8 mouse cellular contexts compared by ENCODE assay signal in the genomic region with DNA sequence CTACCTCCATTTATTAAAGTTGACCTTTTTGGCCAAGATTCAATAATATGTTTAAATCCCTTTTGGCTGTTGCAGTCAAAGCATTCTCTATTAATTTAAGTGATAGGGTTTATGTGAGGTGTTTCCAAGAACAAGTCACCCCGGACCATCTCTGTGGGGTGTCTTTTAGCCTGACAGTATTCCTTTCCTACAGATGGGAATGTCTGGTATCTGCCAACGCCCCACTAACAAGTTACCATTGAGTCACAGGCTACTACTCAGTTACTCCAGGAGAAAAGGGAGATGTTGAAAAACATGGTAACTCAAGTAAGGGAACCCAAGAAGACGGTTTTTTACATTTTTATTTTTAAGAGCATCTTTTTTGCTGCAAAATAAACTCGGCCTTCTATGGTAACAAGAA. TPM values are rescaled to one million over a fixed set of nuclear protein-coding genes. Genes with fewer than 3 reads are reported as not detected.
A peak's percentile ranks its signal among the peaks of the same experiment; 100 is the strongest.
DNase-seq lines count a peak whose midpoint lies in the region; ATAC-seq and TF ChIP-seq lines count a peak whose summit lies in the region.

No protein-coding gene starts in this region.

- H3K9me3 ChIP-seq in kidney, postnatal 0 days (replicated peaks; ENCODE audit: low read length), result no peaks in the 10 kb centered on the region
- H3K9me3 ChIP-seq in embryonic facial prominence, embryonic 15.5 days (replicated peaks), result no peaks in the 10 kb centered on the region
- no peaks in the 10 kb centered on the region for H3K9me3 ChIP-seq in intestine, embryonic 15.5 days
- no peaks in the 10 kb centered on the region for H3K9me3 ChIP-seq in midbrain, embryonic 16.5 days (replicated peaks; ENCODE audit: control insufficient read depth, low read length, poor library complexity, severe bottlenecking)

- H3K36me3 ChIP-seq in kidney, postnatal 0 days (ENCODE audit: insufficient read depth, low read length), result peaks cover 18% of the 10 kb centered on the region; the same call in 1 of the 2 replicates
- H3K36me3 ChIP-seq in embryonic facial prominence, embryonic 15.5 days, result peaks cover 30% of the 10 kb centered on the region
- peaks cover 7% of the 10 kb centered on the region; the same call in 1 of the 2 replicates for H3K36me3 ChIP-seq in intestine, embryonic 15.5 days
- H3K36me3 ChIP-seq in midbrain, embryonic 16.5 days (ENCODE audit: control insufficient read depth, insufficient read depth, low read length), result peaks cover 2% of the 10 kb centered on the region

- no peaks in the 10 kb centered on the region; the same call in 1 of the 2 replicates for H3K4me1 ChIP-seq in kidney, postnatal 0 days (replicated peaks; ENCODE audit: insufficient read depth, low read length)
- H3K4me1 ChIP-seq in embryonic facial prominence, embryonic 15.5 days, result peaks cover 25% of the 10 kb centered on the region
- H3K4me1 ChIP-seq in intestine, embryonic 15.5 days (replicated peaks), result peaks cover 15% of the 10 kb centered on the region
- peaks cover 25% of the 10 kb centered on the region for H3K4me1 ChIP-seq in midbrain, embryonic 16.5 days (ENCODE audit: control insufficient read depth, insufficient read depth, low read length)

- TF ChIP-seq CTCF in kidney, postnatal 0 days (IDR thresholded peaks at IDR 0.05; ENCODE audit: low read depth), result no peak

- peak overlapping the region; percentile 95 for H3K4me3 ChIP-seq in kidney, postnatal 0 days (replicated peaks; ENCODE audit: low read depth, low read length)
- H3K4me3 ChIP-seq in embryonic facial prominence, embryonic 15.5 days (replicated peaks), result peak overlapping the region; percentile 77
- H3K4me3 ChIP-seq in intestine, embryonic 15.5 days (replicated peaks), result peak overlapping the region; percentile 96
- H3K4me3 ChIP-seq in midbrain, embryonic 16.5 days (ENCODE audit: low read depth, low read length), result peak overlapping the region; percentile 95

- WGBS in kidney, postnatal 0 days, result 48% methylated on average over 4 of the region's 4 CpGs
- 47% methylated on average over 4 of the region's 4 CpGs for WGBS in embryonic facial prominence, embryonic 15.5 days
- 53% methylated on average over 4 of the region's 4 CpGs for WGBS in intestine, embryonic 15.5 days
- 48% methylated on average over 4 of the region's 4 CpGs for WGBS in midbrain, embryonic 16.5 days

- H3K27me3 ChIP-seq in kidney, postnatal 0 days (ENCODE audit: insufficient read depth, low read length), result no peaks in the 10 kb centered on the region
- no peaks in the 10 kb centered on the region for H3K27me3 ChIP-seq in embryonic facial prominence, embryonic 15.5 days
- no peaks in the 10 kb centered on the region for H3K27me3 ChIP-seq in intestine, embryonic 15.5 days (replicated peaks)
- H3K27me3 ChIP-seq in midbrain, embryonic 16.5 days (ENCODE audit: control insufficient read depth, insufficient read depth, low read depth, low read length), result no peaks in the 10 kb centered on the region

- no peak for ATAC-seq in kidney, postnatal 0 days (replicated peaks; ENCODE audit: low FRiP score, low read depth)
- ATAC-seq in embryonic facial prominence, embryonic 15.5 days (ENCODE audit: insufficient number of reproducible peaks, low FRiP score, low TSS enrichment, low read depth), result no peak
- ATAC-seq in intestine, embryonic 15.5 days, result no peak
- no peak for ATAC-seq in midbrain, embryonic 16.5 days

- no peak overlapping the region for H3K27ac ChIP-seq in kidney, postnatal 0 days
- H3K27ac ChIP-seq in embryonic facial prominence, embryonic 15.5 days (replicated peaks), result 0 out of 2 replicates have a peak overlapping the region, but pooled peaks have one; percentile 94
- no peak overlapping the region for H3K27ac ChIP-seq in intestine, embryonic 15.5 days
- peak overlapping the region; percentile 98; the same call in 1 of the 2 replicates for H3K27ac ChIP-seq in midbrain, embryonic 16.5 days (ENCODE audit: low read length)

- no peak for DNase-seq in kidney, postnatal 0 days (ENCODE audit: low spot score)
- DNase-seq in kidney, postnatal 4 days, result no peak
- no peak for DNase-seq in layer of hippocampus, postnatal 36 days
- DNase-seq in testis, postnatal 10 days (ENCODE audit: low spot score), result no peak
- no peak for DNase-seq in yolk sac, embryonic 10.5 days (ENCODE audit: low spot score)

- no peak overlapping the region for H3K9ac ChIP-seq in kidney, postnatal 0 days (ENCODE audit: low read depth, low read length)
- H3K9ac ChIP-seq in embryonic facial prominence, embryonic 15.5 days, result peak overlapping the region; percentile 95; the same call in 1 of the 2 replicates
- no peak overlapping the region; the same call in 1 of the 2 replicates for H3K9ac ChIP-seq in intestine, embryonic 15.5 days
- H3K9ac ChIP-seq in midbrain, embryonic 16.5 days (ENCODE audit: low read depth, low read length), result peak overlapping the region; percentile 91

- peak overlapping the region; percentile 61 for H3K4me2 ChIP-seq in kidney, postnatal 0 days (ENCODE audit: low read length)
- peak overlapping the region; percentile 68 for H3K4me2 ChIP-seq in embryonic facial prominence, embryonic 15.5 days (replicated peaks)
- H3K4me2 ChIP-seq in intestine, embryonic 15.5 days (replicated peaks), result peak overlapping the region; percentile 77
- peak overlapping the region; percentile 86 for H3K4me2 ChIP-seq in midbrain, embryonic 16.5 days (ENCODE audit: low read length)

RNA-seq across cellular contexts. Expression of a gene that starts 1.1 kb away (rescaled TPM):
- 18.2 and 19.7 TPM in 2 replicates for polyA plus RNA-seq in kidney, postnatal 0 days (2015; fragmentation: Nextera tagmentation; extraction: Ambion mirVana)
- polyA plus RNA-seq in embryonic facial prominence, embryonic 15.5 days (2015; fragmentation: Nextera tagmentation; extraction: Ambion mirVana), result 22.9 and 24.6 TPM in 2 replicates
- 18.5 and 20.2 TPM in 2 replicates for polyA plus RNA-seq in intestine, embryonic 15.5 days (2015; fragmentation: Nextera tagmentation; extraction: Ambion mirVana)
- 22.6 and 25.4 TPM in 2 replicates for polyA plus RNA-seq in midbrain, embryonic 16.5 days (2015; fragmentation: Nextera tagmentation; extraction: Ambion mirVana)
- 10 to 100 TPM; 23.3 to 25.3 TPM for total RNA-seq in layer of hippocampus, postnatal 36 days (2021)

RNA-seq across cellular contexts. Expression of a gene that starts 1.5 kb away (rescaled TPM):
- polyA plus RNA-seq in kidney, postnatal 0 days (2015; fragmentation: Nextera tagmentation; extraction: Ambion mirVana), result 36.0 and 36.4 TPM in 2 replicates
- polyA plus RNA-seq in embryonic facial prominence, embryonic 15.5 days (2015; fragmentation: Nextera tagmentation; extraction: Ambion mirVana), result 49.4 and 52.1 TPM in 2 replicates
- 36.2 and 36.9 TPM in 2 replicates for polyA plus RNA-seq in intestine, embryonic 15.5 days (2015; fragmentation: Nextera tagmentation; extraction: Ambion mirVana)
- polyA plus RNA-seq in midbrain, embryonic 16.5 days (2015; fragmentation: Nextera tagmentation; extraction: Ambion mirVana), result 97.9 and 118 TPM in 2 replicates
- 10 to 100 TPM; 68.2 to 76.1 TPM for total RNA-seq in layer of hippocampus, postnatal 36 days (2021)

RNA-seq across cellular contexts. Expression of a gene that starts 30.7 kb away (rescaled TPM):
- polyA plus RNA-seq in kidney, postnatal 0 days (2015; fragmentation: Nextera tagmentation; extraction: Ambion mirVana), result 116 and 126 TPM in 2 replicates
- polyA plus RNA-seq in embryonic facial prominence, embryonic 15.5 days (2015; fragmentation: Nextera tagmentation; extraction: Ambion mirVana), result 35.3 and 46.1 TPM in 2 replicates
- 304 and 345 TPM in 2 replicates for polyA plus RNA-seq in intestine, embryonic 15.5 days (2015; fragmentation: Nextera tagmentation; extraction: Ambion mirVana)
- polyA plus RNA-seq in midbrain, embryonic 16.5 days (2015; fragmentation: Nextera tagmentation; extraction: Ambion mirVana), result 3.1 and 5.5 TPM in 2 replicates
- 1 to 10 TPM; 7.8 to 9.3 TPM for total RNA-seq in layer of hippocampus, postnatal 36 days (2021)

RNA-seq across cellular contexts. Expression of a gene that starts 49.9 kb away (rescaled TPM):
- polyA plus RNA-seq in kidney, postnatal 0 days (2015; fragmentation: Nextera tagmentation; extraction: Ambion mirVana), result 50.8 and 53.5 TPM in 2 replicates
- 62.1 and 62.3 TPM in 2 replicates for polyA plus RNA-seq in embryonic facial prominence, embryonic 15.5 days (2015; fragmentation: Nextera tagmentation; extraction: Ambion mirVana)
- 36.3 and 39.6 TPM in 2 replicates for polyA plus RNA-seq in intestine, embryonic 15.5 days (2015; fragmentation: Nextera tagmentation; extraction: Ambion mirVana)
- polyA plus RNA-seq in midbrain, embryonic 16.5 days (2015; fragmentation: Nextera tagmentation; extraction: Ambion mirVana), result 44.7 and 50.0 TPM in 2 replicates
- total RNA-seq in layer of hippocampus, postnatal 36 days (2021), result 10 to 100 TPM; 77.5 to 82.1 TPM

Comparison
In these comparisons a context has a peak if more than half of its experiments do, and no peak if none do; other contexts are left out.
1. H3K27ac ChIP-seq: peak in embryonic facial prominence, embryonic 15.5 days (single experiment) and midbrain, embryonic 16.5 days (single experiment); none in kidney, postnatal 0 days (single experiment) and intestine, embryonic 15.5 days (single experiment).
2. H3K9ac ChIP-seq: peak in embryonic facial prominence, embryonic 15.5 days (single experiment) and midbrain, embryonic 16.5 days (single experiment); none in kidney, postnatal 0 days (single experiment) and intestine, embryonic 15.5 days (single experiment).
3. Peak in every context shown above with its lines, with median percentiles within 50 percentile points of each other: H3K4me2 ChIP-seq and H3K4me3 ChIP-seq.